Mouse (Mus musculus) ES-E14 (cell line): ENCODE measurements at regions not wholly inside any gene's neighbourhood (a gene's known extent, or its start where the extent isn't known, plus 50 kb on each side); places are given as distances from the start of the nearest gene placed in this dataset.

Experiments used
- DNase-seq: peaks from one replicate; pipeline ENCODE4 v3.0.0-alpha.2; 2013; ENCODE audit warnings: low read depth, low spot score
- H3K27ac ChIP-seq: 2 replicates; pipeline ENCODE4 v1.5.1; 2012; ENCODE audit warnings: low read depth, mild to moderate bottlenecking, low read length, moderate library complexity, mixed read lengths; ENCODE audit not compliant: poor library complexity, insufficient read depth, severe bottlenecking
- H3K36me3 ChIP-seq: 2 replicates; pipeline ENCODE4 v1.6.1; 2012; ENCODE audit warnings: mild to moderate bottlenecking, low read length, moderate library complexity, mixed read lengths; ENCODE audit not compliant: control insufficient read depth, poor library complexity, insufficient read depth, severe bottlenecking
- H3K4me1 ChIP-seq, 2 experiments: fragments of 150-350 bp in 1 of 2; sonication (generic) in 1 of 2; 2 replicates each; pipeline ENCODE4 v1.6.1; 2012; ENCODE audit warnings: low read length in 2 of 2, mild to moderate bottlenecking in 1 of 2, mixed read lengths in 1 of 2; ENCODE audit not compliant: control insufficient read depth in 2 of 2, insufficient read depth in 2 of 2, poor library complexity in 1 of 2
- H3K4me3 ChIP-seq, 2 experiments: fragments of 150-350 bp in 1 of 2; sonication (generic) in 1 of 2; 2 replicates each; pipeline ENCODE4 v1.5.1; 2012; ENCODE audit warnings: low read length in 2 of 2, low read depth in 1 of 2, mild to moderate bottlenecking in 1 of 2, mixed read lengths in 1 of 2; ENCODE audit not compliant: insufficient read depth in 1 of 2, poor library complexity in 1 of 2, severe bottlenecking in 1 of 2
- H3K9ac ChIP-seq: 2 replicates; pipeline ENCODE4 v1.6.1; 2012; ENCODE audit warnings: low read depth, mild to moderate bottlenecking, low read length, mixed read lengths; ENCODE audit not compliant: poor library complexity, insufficient read depth, severe bottlenecking
- H3K9me3 ChIP-seq: fragments of 150-350 bp; sonication (generic); 2 replicates; pipeline ENCODE4 v1.6.1; 2012; ENCODE audit warnings: low read depth, mild to moderate bottlenecking, low read length; ENCODE audit not compliant: control insufficient read depth, insufficient read depth
- CHD2 ChIP-seq: IDR thresholded peaks from 2 replicates; pipeline ENCODE4 v1.6.1; 2014; ENCODE audit warnings: mild to moderate bottlenecking, low read depth, low read length, inconsistent platforms
- HCFC1 ChIP-seq: IDR thresholded peaks from 2 replicates; pipeline ENCODE4 v1.6.1; 2012; ENCODE audit warnings: low read length, inconsistent platforms, borderline replicate concordance; ENCODE audit not compliant: insufficient read depth
- MAFK ChIP-seq: IDR thresholded peaks from 2 replicates; pipeline ENCODE4 v1.6.1; 2014; ENCODE audit warnings: mild to moderate bottlenecking, low read depth, low read length, inconsistent platforms; ENCODE audit not compliant: insufficient read depth
- ZC3H11A ChIP-seq: IDR thresholded peaks from 2 replicates; pipeline ENCODE4 v1.6.1; 2012; ENCODE audit warnings: low read depth, mild to moderate bottlenecking, inconsistent platforms, low read length, borderline replicate concordance
- ZNF384 ChIP-seq: IDR thresholded peaks from 2 replicates; pipeline ENCODE4 v1.6.1; 2012; ENCODE audit warnings: low read depth, low read length, inconsistent platforms
- in situ Hi-C, 2 experiments: fragments of 600-800 bp; cut with MboI; formaldehyde crosslinking; loops; one replicate each; pipeline ENCODE4 v1.15.1; 2025; ENCODE audit warnings: low sequenced_read_pairs in 2 of 2, inconsistent platforms in 1 of 2; ENCODE audit not compliant: unreplicated experiment in 2 of 2

GRCm38 (mm10) chr5:82396632-82397234 lies 958.3 kb downstream of the Tecrl start:
- H3K9me3 ChIP-seq, result no peaks in the 10 kb centered on the region
- in situ Hi-C loops, result no loop called here

GRCm38 (mm10) chr5:82361624-82362023 lies 993.4 kb downstream of the Tecrl start:
- no peaks in the 10 kb centered on the region for H3K9me3 ChIP-seq

More at GRCm38 (mm10) chr5:82396632-82397234, 958.3 kb downstream of the Tecrl start:
- H3K4me1 ChIP-seq, result no peaks in the 10 kb centered on the region
- no peak for TF ChIP-seq ZC3H11A
- TF ChIP-seq MAFK, result no peak
- TF ChIP-seq HCFC1, result no peak
- TF ChIP-seq CHD2, result no peak
- TF ChIP-seq ZNF384, result no peak
- no peaks in the 10 kb centered on the region for H3K36me3 ChIP-seq
- no peak overlapping the region for H3K4me3 ChIP-seq
- DNase-seq, result no peak
- H3K9ac ChIP-seq, result no peak overlapping the region
- H3K27ac ChIP-seq, result no peak overlapping the region

GRCm38 (mm10) chr5:82356336-82356735 lies 998.7 kb downstream of the Tecrl start:
- Histone ChIP-seq H3K9me3 (no peaks in the 10 kb centered on the region), H3K36me3 (no peaks in the 10 kb centered on the region), H3K27ac (no peak overlapping the region), H3K4me1 (no peaks in the 10 kb centered on the region), H3K4me3 (no peak overlapping the region), H3K9ac (no peak overlapping the region)
- TF ChIP-seq ZC3H11A (no peak), MAFK (no peak), ZNF384 (no peak), HCFC1 (no peak), CHD2 (no peak)
- DNase-seq, result no peak
- in situ Hi-C loops, result no loop called here

More at GRCm38 (mm10) chr5:82361624-82362023, 993.4 kb downstream of the Tecrl start:
- no peak overlapping the region for H3K27ac ChIP-seq
- DNase-seq, result no peak
- H3K9ac ChIP-seq, result no peak overlapping the region
- in situ Hi-C loops, result no loop called here
- no peaks in the 10 kb centered on the region for H3K4me1 ChIP-seq
- H3K4me3 ChIP-seq, result no peak overlapping the region
- TF ChIP-seq CHD2, result no peak
- no peak for TF ChIP-seq ZC3H11A
- no peak for TF ChIP-seq MAFK
- no peak for TF ChIP-seq HCFC1
- TF ChIP-seq ZNF384, result no peak
- H3K36me3 ChIP-seq, result no peaks in the 10 kb centered on the region

- Histone ChIP-seq H3K9me3 (no peaks in the 10 kb centered on the region), H3K36me3 (no peaks in the 10 kb centered on the region), H3K9ac (no peak overlapping the region), H3K4me1 (no peaks in the 10 kb centered on the region), H3K4me3 (no peak overlapping the region), H3K27ac (no peak overlapping the region)
- DNase-seq, result no peak
- in situ Hi-C loops, result no loop called here
- no peak for TF ChIP-seq MAFK
- TF ChIP-seq HCFC1, result no peak
- TF ChIP-seq ZC3H11A, result no peak
- TF ChIP-seq ZNF384, result no peak
- no peak for TF ChIP-seq CHD2
Measured at GRCm38 (mm10) chr5:82351089-82351488, 1003.9 kb downstream of the Tecrl start.

- Histone ChIP-seq H3K4me3 (no peak overlapping the region), H3K36me3 (no peaks in the 10 kb centered on the region), H3K4me1 (no peaks in the 10 kb centered on the region), H3K9ac (no peak overlapping the region), H3K27ac (no peak overlapping the region), H3K9me3 (no peaks in the 10 kb centered on the region)
- TF ChIP-seq MAFK (no peak), ZNF384 (no peak), ZC3H11A (peak; percentile 70)
- DNase-seq, result peak; percentile 47
- in situ Hi-C loops, result no loop called here
Measured at GRCm38 (mm10) chr5:82346672-82347071, 1008.3 kb downstream of the Tecrl start.
